Mouse (Mus musculus) erythroid progenitor cell, adult 5-6 weeks (primary cell): ENCODE data around the gene Oog4. TPM values are rescaled to one million over a fixed set of nuclear protein-coding genes. Genes with fewer than 3 reads are reported as not detected.
"Not testable (repeated sequence)": the region's sequence is repeated elsewhere in the genome, so short reads cannot be mapped to it uniquely, and the experiment has no call there.

Experiments used
- ATAC-seq: replicated peaks from 2 replicates; pipeline ENCODE4 v1.8.0; 2016; ENCODE audit warnings: moderate number of reproducible peaks, mild to moderate bottlenecking, moderate TSS enrichment, inconsistent platforms; ENCODE audit not compliant: poor library complexity, low FRiP score, severe bottlenecking
- total RNA-seq, 2 experiments: library from RNA; stranded (forward) in 1 of 2; stranded (reverse) in 1 of 2; fragments of 150-400 nt in 1 of 2; fragments of 186-747, 209-891 nt in 1 of 2; gene quantifications; 2 replicates each; pipeline versions ENCODE4 v1.2.3 to v1.2.4; 2015 to 2017; ENCODE audit warnings: low replicate concordance in 2 of 2

The Oog4 gene
- total RNA-seq (2015; ENCODE audit: low replicate concordance): not detected in 2 replicates
- not detected in 2 replicates for total RNA-seq (2017; ENCODE audit: low replicate concordance)

- ATAC-seq: no peak
These were observed at the start of gene Oog4 for GRCm38 (mm10) chr4:143450224-143450623. Gene Oog4, minus strand, starts transcription at chr4:143450324.

- not testable (repeated sequence) for ATAC-seq
These were observed 23.4 kb downstream of the Oog4 start for GRCm38 (mm10) chr4:143426770-143427169.

GRCm38 (mm10) chr4:143414121-143414520 is 36.0 kb downstream of the Oog4 start:
- no peak for ATAC-seq

- no peak for ATAC-seq
These were observed 36.5 kb downstream of the Oog4 start for GRCm38 (mm10) chr4:143413621-143414020.

GRCm38 (mm10) chr4:143412219-143413092 is 37.7 kb downstream of the Oog4 start, which contains the start of gene Pramef8:
Gene Pramef8, plus strand, starts transcription at chr4:143412426.
- peak; percentile 99 for ATAC-seq

GRCm38 (mm10) chr4:143411566-143412218 is 38.4 kb downstream of the Oog4 start:
- no peak for ATAC-seq

- ATAC-seq: no peak
These were observed 55.9 kb downstream of the Oog4 start, which contains the start of gene Pramel1 for GRCm38 (mm10) chr4:143394181-143394580. Gene Pramel1, plus strand, starts transcription at chr4:143394428.

- peak; percentile 49; the same call in 1 of the 2 replicates for ATAC-seq
These were observed 61.0 kb downstream of the Oog4 start for GRCm38 (mm10) chr4:143388955-143389702.

Other genes starting within 250 kb of the Oog4 start
- gene Prdm2, start 237.3 kb downstream of the Oog4 start, total RNA-seq (2015; ENCODE audit: low replicate concordance): 5.4 and 5.8 TPM in 2 replicates
- gene Prdm2, start 237.3 kb downstream of the Oog4 start, total RNA-seq (2017; ENCODE audit: low replicate concordance): 5.4 and 6.7 TPM in 2 replicates
- not detected in 2 replicates for gene Pdpn, start 150.8 kb downstream of the Oog4 start, total RNA-seq (2015; ENCODE audit: low replicate concordance)
- gene Pdpn, start 150.8 kb downstream of the Oog4 start, total RNA-seq (2017; ENCODE audit: low replicate concordance): not detected in 2 replicates
- not detected in 2 replicates for gene Lrrc38, start 100.6 kb downstream of the Oog4 start, total RNA-seq (2015; ENCODE audit: low replicate concordance)
- not detected in 2 replicates for gene Lrrc38, start 100.6 kb downstream of the Oog4 start, total RNA-seq (2017; ENCODE audit: low replicate concordance)
- gene Pramel1, start 55.9 kb downstream of the Oog4 start, total RNA-seq (2015; ENCODE audit: low replicate concordance): not detected in 2 replicates
- gene Pramel1, start 55.9 kb downstream of the Oog4 start, total RNA-seq (2017; ENCODE audit: low replicate concordance): not detected in 2 replicates
- 2.1 and 5.0 TPM in 2 replicates for gene Pramef8, start 37.9 kb downstream of the Oog4 start, total RNA-seq (2015; ENCODE audit: low replicate concordance)
- 0.15 and 3.3 TPM in 2 replicates for gene Pramef8, start 37.9 kb downstream of the Oog4 start, total RNA-seq (2017; ENCODE audit: low replicate concordance)
- not detected in 2 replicates for gene Gm13043, start 61.0 kb upstream of the Oog4 start, total RNA-seq (2015; ENCODE audit: low replicate concordance)
- gene Gm13043, start 61.0 kb upstream of the Oog4 start, total RNA-seq (2017; ENCODE audit: low replicate concordance): not detected in 2 replicates
- gene Gm13040, start 85.6 kb upstream of the Oog4 start, total RNA-seq (2015; ENCODE audit: low replicate concordance): not detected in 2 replicates
- not detected in 2 replicates for gene Gm13040, start 85.6 kb upstream of the Oog4 start, total RNA-seq (2017; ENCODE audit: low replicate concordance)
- gene BC080695, start 101.4 kb upstream of the Oog4 start, total RNA-seq (2015; ENCODE audit: low replicate concordance): not detected in 2 replicates
- gene BC080695, start 101.4 kb upstream of the Oog4 start, total RNA-seq (2017; ENCODE audit: low replicate concordance): not detected in 2 replicates
- gene Gm13057, start 101.4 kb upstream of the Oog4 start, total RNA-seq (2015; ENCODE audit: low replicate concordance): not detected in 2 replicates
- not detected in 2 replicates for gene Gm13057, start 101.4 kb upstream of the Oog4 start, total RNA-seq (2017; ENCODE audit: low replicate concordance)
- not detected in 2 replicates for gene Gm13083, start 164.7 kb upstream of the Oog4 start, total RNA-seq (2015; ENCODE audit: low replicate concordance)
- not detected in 2 replicates for gene Gm13083, start 164.7 kb upstream of the Oog4 start, total RNA-seq (2017; ENCODE audit: low replicate concordance)
- gene Gm13088, start 206.9 kb upstream of the Oog4 start, total RNA-seq (2015; ENCODE audit: low replicate concordance): not detected in 2 replicates
- not detected in 2 replicates for gene Gm13088, start 206.9 kb upstream of the Oog4 start, total RNA-seq (2017; ENCODE audit: low replicate concordance)